Mouse (Mus musculus) liver, embryonic 16.5 days (tissue): ENCODE measurements around the gene Aox1. TPM values are rescaled to one million over a fixed set of nuclear protein-coding genes. Genes with fewer than 3 reads are reported as not detected.
"Not testable (repeated sequence)": the region's sequence is repeated elsewhere in the genome, so short reads cannot be mapped to it uniquely, and the experiment has no call there.

Source experiments
- ATAC-seq: fragments of 200-750 bp; cut with Nextera tagmentation; 2 replicates; pipeline ENCODE4 v1.8.0; 2017; ENCODE audit warnings: low read depth, mild to moderate bottlenecking, moderate number of reproducible peaks, moderate library complexity
- H3K27ac ChIP-seq: fragments of 300-500 bp; sonication (generic); 2 replicates; pipeline ENCODE4 v1.5.1; 2014; ENCODE audit warnings: mild to moderate bottlenecking, low read length
- H3K27me3 ChIP-seq: fragments of 300-500 bp; sonication (generic); 2 replicates; pipeline ENCODE4 v1.6.1; 2014; ENCODE audit warnings: low read depth, low read length, mixed read lengths; ENCODE audit not compliant: control insufficient read depth, insufficient read depth
- H3K36me3 ChIP-seq: fragments of 300-500 bp; sonication (generic); 2 replicates; pipeline ENCODE4 v1.6.1; 2014; ENCODE audit warnings: mild to moderate bottlenecking; ENCODE audit not compliant: control insufficient read depth, insufficient read depth
- H3K4me1 ChIP-seq: fragments of 300-500 bp; sonication (generic); 2 replicates; pipeline ENCODE4 v1.6.1; 2014; ENCODE audit warnings: low read depth, low read length, mixed read lengths; ENCODE audit not compliant: control insufficient read depth
- H3K4me2 ChIP-seq: fragments of 300-500 bp; sonication (generic); 2 replicates; pipeline ENCODE4 v1.6.1; 2014; ENCODE audit warnings: low read depth, low read length, mixed read lengths
- H3K4me3 ChIP-seq: fragments of 300-500 bp; sonication (generic); 2 replicates; pipeline ENCODE4 v1.5.1; 2014; ENCODE audit warnings: low read depth, mild to moderate bottlenecking, low read length
- H3K9ac ChIP-seq: fragments of 300-500 bp; sonication (generic); 2 replicates; pipeline ENCODE4 v1.6.1; 2014; ENCODE audit warnings: low read depth, low read length
- H3K9me3 ChIP-seq: fragments of 300-500 bp; sonication (generic); replicated peaks from 2 replicates; pipeline ENCODE4 v1.6.1; 2016; ENCODE audit warnings: low read length; ENCODE audit not compliant: control insufficient read depth
- WGBS: fragments of 180-500 bp; shearing (Covaris S2); extraction: QIAGEN DNeasy Blood & Tissue Kit; methylation state at CpG from one replicate; pipeline ENCODE4 v1.1.7; 2014; ENCODE audit not compliant: insufficient replicate concordance; 5-methylcytosine and 5-hydroxymethylcytosine counted together
- polyA plus RNA-seq: library from polyadenylated mRNA; unstranded; fragments of >200 nt; fragmentation: Nextera tagmentation; extraction: Ambion mirVana; gene quantifications from 2 replicates; pipeline ENCODE4 v1.2.1, GENCODE M21; 2015

Gene Aox1
- 0.36 and 0.44 TPM in 2 replicates for polyA plus RNA-seq

- peak; percentile 63 for ATAC-seq
- Histone ChIP-seq H3K9ac (peak within 1 kb of the TSS; percentile 31; the same call in 1 of the 2 replicates), H3K27ac (no peak within 1 kb of the TSS), H3K27me3 (no peaks in the 10 kb centered on the region), H3K9me3 (no peaks in the 10 kb centered on the region), H3K4me2 (peak within 1 kb of the TSS; percentile 58), H3K36me3 (peaks cover under 1% of the 10 kb centered on the region; the same call in 1 of the 2 replicates), H3K4me3 (peak within 1 kb of the TSS; percentile 43), H3K4me1 (peaks cover 17% of the 10 kb centered on the region)
- WGBS = 3% methylated on average over 12 of the region's 12 CpGs
Measured at GRCm38 (mm10) chr1:58029636-58030117, at the start of gene Aox1. Gene Aox1 (plus strand): TSS chr1:58029931.

GRCm38 (mm10) chr1:57989052-57989600 is 40.6 kb upstream of the Aox1 start:
- Histone ChIP-seq H3K9ac (no peak overlapping the region), H3K4me3 (no peak overlapping the region), H3K27me3 (no peaks in the 10 kb centered on the region), H3K4me2 (no peak overlapping the region), H3K9me3 (no peaks in the 10 kb centered on the region), H3K36me3 (no peaks in the 10 kb centered on the region), H3K4me1 (no peaks in the 10 kb centered on the region), H3K27ac (no peak overlapping the region)
- no peak for ATAC-seq
- WGBS = 66% methylated on average over 6 of the region's 6 CpGs

- Histone ChIP-seq H3K9ac (no peak overlapping the region), H3K36me3 (no peaks in the 10 kb centered on the region), H3K27me3 (no peaks in the 10 kb centered on the region), H3K4me3 (no peak overlapping the region), H3K27ac (no peak overlapping the region), H3K4me2 (no peak overlapping the region), H3K9me3 (no peaks in the 10 kb centered on the region), H3K4me1 (no peaks in the 10 kb centered on the region)
- WGBS = 40% methylated on average over 2 of the region's 2 CpGs
- no peak for ATAC-seq
Measured at GRCm38 (mm10) chr1:57991277-57991676, 38.5 kb upstream of the Aox1 start.

- no peaks in the 10 kb centered on the region for H3K9me3 ChIP-seq
- peak within 1 kb of the TSS; percentile 82 for H3K27ac ChIP-seq
- peak within 1 kb of the TSS; percentile 89 for H3K9ac ChIP-seq
- H3K27me3 ChIP-seq = no peaks in the 10 kb centered on the region
- 5% methylated on average over 30 of the region's 30 CpGs for WGBS
- peak within 1 kb of the TSS; percentile 90 for H3K4me3 ChIP-seq
- H3K36me3 ChIP-seq = no peaks in the 10 kb centered on the region
- ATAC-seq = peak; percentile 96
- peaks cover 8% of the 10 kb centered on the region for H3K4me1 ChIP-seq
- peak within 1 kb of the TSS; percentile 81 for H3K4me2 ChIP-seq
Measured at GRCm38 (mm10) chr1:57995432-57996132, 34.1 kb upstream of the Aox1 start, which contains the start of gene Sgo2a. Gene Sgo2a (plus strand): TSS chr1:57995971.

- ATAC-seq = peak; percentile 81
- peaks cover 4% of the 10 kb centered on the region; the same call in 1 of the 2 replicates for H3K36me3 ChIP-seq
- no peaks in the 10 kb centered on the region for H3K9me3 ChIP-seq
- WGBS = 0% methylated on average over 29 of the region's 29 CpGs
- H3K27ac ChIP-seq = peak overlapping the region; percentile 82
- H3K27me3 ChIP-seq = no peaks in the 10 kb centered on the region
- H3K4me2 ChIP-seq = peak overlapping the region; percentile 81
- H3K9ac ChIP-seq = peak overlapping the region; percentile 89
- H3K4me1 ChIP-seq = peaks cover 8% of the 10 kb centered on the region
- H3K4me3 ChIP-seq = peak overlapping the region; percentile 90
Measured at GRCm38 (mm10) chr1:57996133-57996615, 33.6 kb upstream of the Aox1 start.

- WGBS = 70% methylated on average over 3 of the region's 3 CpGs
- Histone ChIP-seq H3K36me3 (peaks cover 6% of the 10 kb centered on the region), H3K4me1 (peaks cover 8% of the 10 kb centered on the region), H3K4me3 (no peak overlapping the region), H3K9me3 (no peaks in the 10 kb centered on the region), H3K27me3 (no peaks in the 10 kb centered on the region), H3K4me2 (no peak overlapping the region), H3K27ac (no peak overlapping the region), H3K9ac (no peak overlapping the region)
- ATAC-seq = no peak
Measured at GRCm38 (mm10) chr1:57998146-57998545, 31.6 kb upstream of the Aox1 start.

GRCm38 (mm10) chr1:58006388-58006787 is 23.3 kb upstream of the Aox1 start:
- not testable (repeated sequence) for H3K9ac ChIP-seq, H3K4me2 ChIP-seq, H3K27me3 ChIP-seq, H3K27ac ChIP-seq, ATAC-seq, H3K4me3 ChIP-seq, H3K4me1 ChIP-seq, H3K36me3 ChIP-seq, H3K9me3 ChIP-seq
- WGBS = 82% methylated on average over 7 of the region's 7 CpGs

GRCm38 (mm10) chr1:58018856-58019255 is 10.9 kb upstream of the Aox1 start, which contains the start of gene Kctd18:
Gene Kctd18 (minus strand): TSS chr1:58018956.
- H3K9ac ChIP-seq = no peak within 1 kb of the TSS
- no peak within 1 kb of the TSS for H3K4me3 ChIP-seq
- no peak within 1 kb of the TSS for H3K27ac ChIP-seq
- H3K9me3 ChIP-seq = no peaks in the 10 kb centered on the region
- no peaks in the 10 kb centered on the region for H3K4me1 ChIP-seq
- 90% methylated on average over 7 of the region's 7 CpGs for WGBS
- no peak for ATAC-seq
- H3K4me2 ChIP-seq = no peak within 1 kb of the TSS
- no peaks in the 10 kb centered on the region for H3K27me3 ChIP-seq
- peaks cover 30% of the 10 kb centered on the region for H3K36me3 ChIP-seq

GRCm38 (mm10) chr1:58027707-58028106 is 2.0 kb upstream of the Aox1 start:
- no peak overlapping the region for H3K9ac ChIP-seq
- no peak overlapping the region for H3K27ac ChIP-seq
- no peak for ATAC-seq
- no peak overlapping the region for H3K4me2 ChIP-seq
- no peak overlapping the region for H3K4me3 ChIP-seq
- H3K36me3 ChIP-seq = peaks cover 2% of the 10 kb centered on the region; the same call in 1 of the 2 replicates
- H3K9me3 ChIP-seq = no peaks in the 10 kb centered on the region
- 21% methylated on average over 7 of the region's 7 CpGs for WGBS
- no peaks in the 10 kb centered on the region for H3K27me3 ChIP-seq
- H3K4me1 ChIP-seq = peaks cover 17% of the 10 kb centered on the region
